Mouse (Mus musculus) CH12.LX (cell line): ENCODE data around the gene Hist1h1t. TPM values are rescaled to one million over a fixed set of nuclear protein-coding genes. Genes with fewer than 3 reads are reported as not detected.

Experiments used
- DNase-seq: peaks from one replicate; pipeline ENCODE4 v3.0.0-alpha.2; 2013; ENCODE audit errors: extremely low read depth
- H3K27ac ChIP-seq: 2 replicates; pipeline ENCODE4 v1.5.1; 2012; ENCODE audit warnings: low read depth, mild to moderate bottlenecking, control low read depth, moderate library complexity; ENCODE audit not compliant: insufficient read depth
- H3K27me3 ChIP-seq: replicated peaks from 2 replicates; pipeline ENCODE3; 2012; ENCODE audit warnings: inconsistent platforms
- H3K36me3 ChIP-seq, 2 experiments: replicated peaks in 1 of 2; 2 replicates each; pipeline versions ENCODE3 to v1.6.1; 2012; ENCODE audit warnings: inconsistent platforms in 1 of 2, low read length in 1 of 2, mild to moderate bottlenecking in 1 of 2, mixed read lengths in 1 of 2, moderate library complexity in 1 of 2; ENCODE audit not compliant: control insufficient read depth in 1 of 2, insufficient read depth in 1 of 2
- H3K4me1 ChIP-seq, 2 experiments: 2 replicates each; pipeline ENCODE4 v1.6.1; 2012; ENCODE audit warnings: inconsistent platforms in 1 of 2, moderate library complexity in 1 of 2; ENCODE audit not compliant: insufficient read depth in 2 of 2, control insufficient read depth in 1 of 2
- H3K4me2 ChIP-seq: 2 replicates; pipeline ENCODE4 v1.6.1; 2012; ENCODE audit warnings: low read depth, mild to moderate bottlenecking, control low read depth; ENCODE audit not compliant: poor library complexity, insufficient read depth, severe bottlenecking
- H3K4me3 ChIP-seq, 3 experiments: fragments of 150-350 bp in 1 of 3; sonication (generic) in 1 of 3; replicated peaks in 1 of 3; 2 replicates each; pipeline versions ENCODE3 to v1.5.1; 2011 to 2012; ENCODE audit warnings: low read depth in 2 of 3, low read length in 2 of 3, mild to moderate bottlenecking in 2 of 3, moderate library complexity in 2 of 3, control low read depth in 1 of 3, improper control_type of control experiment in 1 of 3, inconsistent platforms in 1 of 3, mixed read lengths in 1 of 3; ENCODE audit not compliant: poor library complexity in 1 of 3
- H3K79me2 ChIP-seq: replicated peaks from 2 replicates; pipeline ENCODE4 v1.6.1; 2012; ENCODE audit warnings: mild to moderate bottlenecking, moderate library complexity; ENCODE audit not compliant: control insufficient read depth, poor library complexity, insufficient read depth, severe bottlenecking; ENCODE audit errors: extremely low read depth
- H3K9ac ChIP-seq: 2 replicates; pipeline ENCODE4 v1.6.1; 2012; ENCODE audit warnings: low read depth, mild to moderate bottlenecking, control low read depth, moderate library complexity; ENCODE audit not compliant: insufficient read depth
- H3K9me3 ChIP-seq: replicated peaks from 2 replicates; pipeline ENCODE3; 2012; ENCODE audit warnings: low read length, inconsistent platforms, mixed read lengths
- BHLHE40 ChIP-seq: IDR thresholded peaks from 2 replicates; pipeline ENCODE4 v1.6.1; 2011; ENCODE audit warnings: mild to moderate bottlenecking, low read depth, low read length, improper control_type of control experiment
- CHD1 ChIP-seq: IDR thresholded peaks from 2 replicates; pipeline ENCODE4 v1.6.1; 2012; ENCODE audit warnings: low read depth, low read length, improper control_type of control experiment, inconsistent platforms
- E2F4 ChIP-seq: IDR thresholded peaks from 2 replicates; pipeline ENCODE4 v1.6.1; 2011; ENCODE audit warnings: low read depth, low read length, improper control_type of control experiment; ENCODE audit not compliant: insufficient replicate concordance
- GABPA ChIP-seq: IDR thresholded peaks from 2 replicates; pipeline ENCODE4 v1.6.1; 2012; ENCODE audit warnings: low read depth, low read length, improper control_type of control experiment, inconsistent platforms; ENCODE audit not compliant: insufficient replicate concordance
- HCFC1 ChIP-seq: IDR thresholded peaks from 2 replicates; pipeline ENCODE4 v1.6.1; 2012; ENCODE audit warnings: low read depth, mild to moderate bottlenecking, inconsistent platforms, low read length, improper control_type of control experiment
- JUN ChIP-seq: IDR thresholded peaks from 2 replicates; pipeline ENCODE4 v1.6.1; 2011; ENCODE audit warnings: low read depth, mild to moderate bottlenecking, low read length, improper control_type of control experiment, moderate library complexity; ENCODE audit not compliant: insufficient read depth
- JUND ChIP-seq: conservative IDR thresholded peaks from 2 replicates; pipeline ENCODE4 v1.6.1; 2011; ENCODE audit warnings: low read depth, low read length, improper control_type of control experiment
- MAFK ChIP-seq: IDR thresholded peaks from 2 replicates; pipeline ENCODE4 v1.6.1; 2011; ENCODE audit warnings: low read length, improper control_type of control experiment; ENCODE audit not compliant: insufficient replicate concordance
- MAX ChIP-seq: IDR thresholded peaks from 2 replicates; pipeline ENCODE4 v1.6.1; 2011; ENCODE audit warnings: low read length, improper control_type of control experiment
- MAZ ChIP-seq: IDR thresholded peaks from 2 replicates; pipeline ENCODE4 v1.6.1; 2012; ENCODE audit warnings: low read depth, mild to moderate bottlenecking, inconsistent platforms, low read length, improper control_type of control experiment, moderate library complexity
- MEF2A ChIP-seq: IDR thresholded peaks from 2 replicates; pipeline ENCODE4 v1.6.1; 2014; ENCODE audit warnings: low read depth, mild to moderate bottlenecking, inconsistent platforms, low read length, improper control_type of control experiment, borderline replicate concordance
- MXI1 ChIP-seq: IDR thresholded peaks from 2 replicates; pipeline ENCODE4 v1.6.1; 2011; ENCODE audit warnings: mild to moderate bottlenecking, low read depth, low read length, improper control_type of control experiment
- MYC ChIP-seq: IDR thresholded peaks from 2 replicates; pipeline ENCODE4 v1.6.1; 2011; ENCODE audit warnings: low read depth, mild to moderate bottlenecking, improper control_type of control experiment, low read length
- NELFE ChIP-seq: IDR thresholded peaks from 2 replicates; pipeline ENCODE4 v1.6.1; 2011; ENCODE audit warnings: low read depth, low read length, improper control_type of control experiment
- PAX5 ChIP-seq: IDR thresholded peaks from 2 replicates; pipeline ENCODE4 v1.6.1; 2012; ENCODE audit warnings: low read length, inconsistent platforms, mixed read lengths
- POLR2A ChIP-seq: IDR thresholded peaks from 2 replicates; pipeline ENCODE4 v1.6.1; 2011; ENCODE audit warnings: low read depth, mild to moderate bottlenecking, improper control_type of control experiment, low read length
- POLR2AphosphoS2 ChIP-seq: IDR thresholded peaks from 2 replicates; pipeline ENCODE4 v1.6.1; 2011; ENCODE audit warnings: low read depth, low read length, improper control_type of control experiment
- RAD21 ChIP-seq: IDR thresholded peaks from 2 replicates; pipeline ENCODE4 v1.6.1; 2011; ENCODE audit warnings: low read depth, mild to moderate bottlenecking, low read length, improper control_type of control experiment, moderate library complexity
- RCOR1 ChIP-seq: conservative IDR thresholded peaks from 2 replicates; pipeline ENCODE4 v1.6.1; 2012; ENCODE audit warnings: low read depth, mild to moderate bottlenecking, inconsistent platforms, low read length, improper control_type of control experiment
- SIN3A ChIP-seq: IDR thresholded peaks from 2 replicates; pipeline ENCODE4 v1.6.1; 2012; ENCODE audit warnings: low read length, improper control_type of control experiment, inconsistent platforms
- TBP ChIP-seq: conservative IDR thresholded peaks from 2 replicates; pipeline ENCODE4 v1.6.1; 2011; ENCODE audit warnings: low read depth, low read length, improper control_type of control experiment
- UBTF ChIP-seq: IDR thresholded peaks from 2 replicates; pipeline ENCODE4 v1.6.1; 2012; ENCODE audit warnings: low read depth, mild to moderate bottlenecking, inconsistent platforms, low read length, improper control_type of control experiment, moderate library complexity
- ZKSCAN1 ChIP-seq: IDR thresholded peaks from 2 replicates; pipeline ENCODE4 v1.6.1; 2012; ENCODE audit warnings: low read depth, inconsistent platforms, low read length, improper control_type of control experiment, borderline replicate concordance
- ZMIZ1 ChIP-seq: IDR thresholded peaks from 2 replicates; pipeline ENCODE4 v1.6.1; 2012; ENCODE audit warnings: low read depth, mild to moderate bottlenecking, inconsistent platforms, low read length, improper control_type of control experiment
- dilution Hi-C: fragments of 300-500 bp; cut with MboI; formaldehyde crosslinking; loops from 2 replicates; pipeline ENCODE4 v1.14.3; 2020; ENCODE audit warnings: low sequenced_read_pairs; ENCODE audit not compliant: extremely low pct_unique_long_range_greater_than_20kb, extremely low pct_ligation_motif_present
- in situ Hi-C: fragments of 300-500 bp; cut with MboI; formaldehyde crosslinking; loops from 3 replicates; pipeline ENCODE4 v1.14.3; 2019; ENCODE audit warnings: low sequenced_read_pairs, low pct_ligation_motif_present, low pct_unique_long_range_greater_than_20kb, mixed read lengths
- polyA plus RNA-seq: library from polyadenylated mRNA; unstranded; fragments of >175 nt; gene quantifications from 2 replicates; pipeline ENCODE4 v1.2.1, GENCODE M21; 2012; ENCODE audit warnings: low read depth; ENCODE audit not compliant: insufficient read length
- total RNA-seq, 2 experiments: library from RNA; depleted of rRNA; stranded (reverse); fragments of 300-350 nt in 1 of 2; fragments of >200 nt in 1 of 2; gene quantifications; 2 replicates each; pipeline ENCODE4 v1.2.3; 2012 to 2014

Gene Hist1h1t
- total and polyA plus RNA-seq, 3 experiments, result 0.38 TPM; not detected in 2

DNA sequence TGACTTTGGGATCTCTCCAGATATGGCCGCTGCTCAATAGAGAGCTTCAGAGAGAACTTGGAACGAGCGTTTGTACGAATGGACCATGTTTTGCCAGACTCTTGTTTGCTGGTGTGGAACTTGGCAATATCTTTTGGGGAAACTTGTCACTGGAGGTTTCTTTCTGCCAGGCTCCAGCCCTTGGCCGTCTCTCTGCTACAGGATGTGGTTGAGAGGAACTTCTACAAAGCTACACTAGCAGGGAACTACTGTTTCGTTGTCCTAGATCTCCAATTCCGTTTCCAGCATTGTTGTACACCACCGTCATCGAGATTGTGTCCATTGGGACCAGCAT, 33.5 kb downstream of the Hist1h1t start:
- H3K36me3 ChIP-seq, result no peaks in the 10 kb centered on the region
- in situ Hi-C loops, result loop anchor here (10.0 kb wide), 1 partner anchor 94 kb away; no protein-coding TSS in a partner anchor
- H3K79me2 ChIP-seq, result no peaks in the 10 kb centered on the region
- TF ChIP-seq JUN (no peak), MEF2A (no peak)
- DNase-seq, result no peak
- H3K9ac ChIP-seq, result no peak overlapping the region
- no peaks in the 10 kb centered on the region for H3K9me3 ChIP-seq
- H3K4me1 ChIP-seq, result no peaks in the 10 kb centered on the region
- no peaks in the 10 kb centered on the region for H3K27me3 ChIP-seq
- H3K4me2 ChIP-seq, result no peak overlapping the region
- dilution Hi-C loops, result no loop called here
- H3K27ac ChIP-seq, result no peak overlapping the region
- H3K4me3 ChIP-seq, result no peak overlapping the region

DNA sequence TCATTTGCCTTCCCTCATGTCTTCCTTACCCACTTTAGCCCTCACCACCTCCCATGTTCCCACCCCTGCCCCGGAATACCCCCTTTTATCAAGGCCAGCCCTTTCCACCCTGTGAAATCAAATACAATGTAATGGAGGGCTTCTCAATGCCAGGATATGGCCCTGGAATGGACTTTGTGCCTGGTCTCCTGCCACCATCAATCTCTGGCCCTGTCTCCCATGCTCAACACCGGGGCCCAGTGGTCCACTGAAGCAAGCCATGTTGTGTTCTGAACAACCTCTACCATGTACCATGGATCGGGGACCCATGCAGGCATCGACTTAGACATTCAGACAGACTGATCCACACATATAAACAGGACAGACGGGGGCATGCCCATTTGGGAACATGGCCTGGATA, 34.1 kb downstream of the Hist1h1t start:
- H3K27me3 ChIP-seq, result no peaks in the 10 kb centered on the region
- H3K4me2 ChIP-seq, result no peak overlapping the region
- dilution Hi-C loops, result no loop called here
- no peaks in the 10 kb centered on the region for H3K9me3 ChIP-seq
- no peaks in the 10 kb centered on the region for H3K4me1 ChIP-seq
- in situ Hi-C loops, result loop anchor here (10.0 kb wide), 1 partner anchor 95 kb away; no protein-coding TSS in a partner anchor
- H3K36me3 ChIP-seq, result no peaks in the 10 kb centered on the region
- H3K79me2 ChIP-seq, result no peaks in the 10 kb centered on the region
- no peak overlapping the region for H3K4me3 ChIP-seq
- no peak overlapping the region for H3K27ac ChIP-seq
- no peak for DNase-seq
- no peak overlapping the region for H3K9ac ChIP-seq
- TF ChIP-seq ZMIZ1 (no peak), PAX5 (no peak), MYC (no peak), UBTF (no peak), CHD1 (no peak), ZKSCAN1 (no peak), SIN3A (no peak), MEF2A (no peak), RCOR1 (no peak), MAX (no peak), RAD21 (no peak), POLR2AphosphoS2 (no peak), POLR2A (no peak), JUN (no peak)

- in situ Hi-C loops, result no loop called here
- Histone ChIP-seq H3K27me3 (no peaks in the 10 kb centered on the region), H3K4me3 (no peak overlapping the region), H3K4me1 (no peaks in the 10 kb centered on the region), H3K27ac (no peak overlapping the region)
- no peak for TF ChIP-seq BHLHE40
- no peak for TF ChIP-seq E2F4
- TF ChIP-seq MYC, result no peak
- TF ChIP-seq MAZ, result no peak
- TF ChIP-seq HCFC1, result no peak
- no peak for TF ChIP-seq MXI1
- no peak for TF ChIP-seq NELFE
- TF ChIP-seq SIN3A, result no peak
- TF ChIP-seq JUN, result no peak
- no peak for TF ChIP-seq CHD1
- no peak for TF ChIP-seq JUND
- TF ChIP-seq UBTF, result no peak
- TF ChIP-seq POLR2A, result no peak
- TF ChIP-seq RAD21, result no peak
- TF ChIP-seq TBP, result no peak
- TF ChIP-seq MAFK, result no peak
- no peak for TF ChIP-seq GABPA
- TF ChIP-seq, all 38 proteins: peak for 0
- H3K9ac ChIP-seq, result no peak overlapping the region
- H3K9me3 ChIP-seq, result no peaks in the 10 kb centered on the region
- no peak overlapping the region for H3K4me2 ChIP-seq
- H3K79me2 ChIP-seq, result no peaks in the 10 kb centered on the region
- no peaks in the 10 kb centered on the region for H3K36me3 ChIP-seq
- dilution Hi-C loops, result no loop called here
- no peak for DNase-seq
These were observed 34.9 kb downstream of the Hist1h1t start for GRCm38 (mm10) chr13:23730479-23730878.
